Mouse (Mus musculus) liver, postnatal 0 days (tissue): ENCODE results near the gene Fbxl22.

Source experiments
- CTCF ChIP-seq: sonication (generic); IDR thresholded peaks from 2 replicates; pipeline ENCODE4 v1.5.1; 2016; ENCODE audit warnings: antibody characterized with exemption, low read depth
- EP300 ChIP-seq: IDR thresholded peaks from 2 replicates; pipeline ENCODE4 v1.6.1; 2016; ENCODE audit warnings: antibody characterized with exemption, low read depth, mild to moderate bottlenecking

- no peak for TF ChIP-seq EP300
- no peak for TF ChIP-seq CTCF
These were observed 3.9 kb upstream of the Fbxl22 start for GRCm38 (mm10) chr9:66518251-66518650.
